Mouse (Mus musculus) testis, postnatal 10 days (tissue): ENCODE measurements around the gene Slc1a4.

Source experiments
- DNase-seq: peaks from one replicate; pipeline ENCODE4 v3.0.0; 2021; ENCODE audit warnings: low spot score

The Slc1a4 gene

DNA sequence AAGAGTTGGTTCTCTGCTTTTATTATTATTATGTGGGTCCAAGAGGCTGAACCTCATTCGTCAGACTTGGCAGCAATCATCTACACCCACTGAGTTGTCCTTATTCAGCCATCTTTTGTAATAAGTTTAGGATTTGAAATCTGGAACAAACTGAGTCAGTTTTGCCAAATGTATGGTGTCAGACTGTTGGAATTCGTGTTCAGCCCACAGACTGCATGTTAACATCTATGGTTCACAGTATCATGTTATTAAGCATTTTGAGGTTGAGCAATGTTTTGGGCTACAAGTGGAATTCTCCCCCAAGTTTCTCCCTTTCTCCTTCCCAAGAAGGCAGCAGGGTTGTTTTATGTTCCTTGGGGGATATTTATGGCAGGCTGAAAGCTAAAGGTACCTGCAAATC is 79.4 kb downstream of the Slc1a4 start:
- DNase-seq, result no peak
